Mouse (Mus musculus): ENCODE data around the gene Atf1. TPM values are rescaled to one million over a fixed set of nuclear protein-coding genes. Genes with fewer than 3 reads are reported as not detected.

Gene Atf1
- polyA plus RNA-seq, 1 experiment from 2014 or later = 28.3 TPM

DNA sequence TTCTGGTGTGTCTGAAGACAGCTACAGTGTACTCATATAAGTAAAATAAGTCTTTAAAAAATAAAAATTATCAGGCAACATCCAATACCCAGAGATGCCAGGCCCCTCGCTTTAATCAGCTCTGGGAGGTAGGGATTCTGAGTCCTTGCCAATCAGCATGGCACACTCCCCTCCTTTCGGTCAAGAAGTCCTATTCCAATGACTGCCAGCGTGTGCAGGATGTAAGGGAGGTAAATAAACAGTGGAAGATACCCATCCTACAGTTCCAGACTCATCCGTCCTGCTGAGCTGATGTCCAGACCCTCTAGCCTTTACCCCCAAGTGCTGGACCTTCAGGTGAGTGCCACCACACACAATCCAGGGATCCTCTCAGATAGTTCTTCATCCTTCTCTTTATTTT lies 2.2 kb upstream of the Atf1 start:
- Histone ChIP-seq H3K27ac (ENCODE audit: low read length) (no peak overlapping the region), H3K36me3 (ENCODE audit: insufficient read depth, low read length) (no peaks in the 10 kb centered on the region), H3K4me2 (replicated peaks; ENCODE audit: low read depth, low read length) (no peak overlapping the region), H3K9me3 (ENCODE audit: low read length) (no peaks in the 10 kb centered on the region), H3K4me3 (ENCODE audit: low read depth, low read length) (no peak overlapping the region), H3K9ac (replicated peaks; ENCODE audit: low read depth) (no peak overlapping the region), H3K4me1 (ENCODE audit: insufficient read depth, low read depth, low read length) (peaks cover 6% of the 10 kb centered on the region; the same call in 1 of the 2 replicates), H3K27me3 (replicated peaks; ENCODE audit: insufficient read depth, low read length) (no peaks in the 10 kb centered on the region)
- TF ChIP-seq EP300 (IDR thresholded peaks at IDR 0.05) (no peak), CTCF (IDR thresholded peaks at IDR 0.05) (no peak)
- no peak for ATAC-seq
- DNase-seq (ENCODE audit: low spot score) = no peak
- WGBS = 87% methylated on average over 4 of the region's 4 CpGs

DNA sequence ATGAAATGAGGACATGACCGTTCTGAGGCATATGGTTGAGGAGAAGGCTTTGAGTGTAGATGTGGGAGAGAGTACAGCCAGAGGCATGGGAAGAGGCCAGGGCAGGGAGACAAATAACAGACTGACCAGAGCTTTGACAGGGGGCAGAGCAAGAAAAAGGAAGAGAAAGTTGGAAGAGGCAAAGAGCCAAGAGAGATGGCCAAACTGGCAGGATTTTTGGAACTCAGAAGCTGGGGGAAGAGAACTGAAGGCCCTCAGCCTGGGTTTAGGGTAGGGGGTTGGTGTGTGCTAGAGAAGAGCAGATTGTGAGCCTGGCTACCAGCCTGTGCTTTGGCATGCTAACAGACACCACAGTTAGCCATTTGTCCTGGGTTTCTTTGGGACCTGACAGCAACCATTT lies 1.7 kb upstream of the Atf1 start:
- Histone ChIP-seq H3K9me3 (ENCODE audit: low read length) (no peaks in the 10 kb centered on the region), H3K9ac (replicated peaks; ENCODE audit: low read depth) (no peak overlapping the region), H3K36me3 (ENCODE audit: insufficient read depth, low read length) (no peaks in the 10 kb centered on the region), H3K4me2 (replicated peaks; ENCODE audit: low read depth, low read length) (no peak overlapping the region), H3K27me3 (replicated peaks; ENCODE audit: insufficient read depth, low read length) (no peaks in the 10 kb centered on the region), H3K27ac (ENCODE audit: low read length) (no peak overlapping the region; the same call in 1 of the 2 replicates), H3K4me3 (ENCODE audit: low read depth, low read length) (no peak overlapping the region), H3K4me1 (ENCODE audit: insufficient read depth, low read depth, low read length) (peaks cover 6% of the 10 kb centered on the region; the same call in 1 of the 2 replicates)
- no peak for TF ChIP-seq CTCF (IDR thresholded peaks at IDR 0.05)
- no peak for TF ChIP-seq EP300 (IDR thresholded peaks at IDR 0.05)
- 85% methylated on average over 1 of the region's 1 CpGs for WGBS
- no peak for ATAC-seq
- DNase-seq (ENCODE audit: low spot score) = no peak

DNA sequence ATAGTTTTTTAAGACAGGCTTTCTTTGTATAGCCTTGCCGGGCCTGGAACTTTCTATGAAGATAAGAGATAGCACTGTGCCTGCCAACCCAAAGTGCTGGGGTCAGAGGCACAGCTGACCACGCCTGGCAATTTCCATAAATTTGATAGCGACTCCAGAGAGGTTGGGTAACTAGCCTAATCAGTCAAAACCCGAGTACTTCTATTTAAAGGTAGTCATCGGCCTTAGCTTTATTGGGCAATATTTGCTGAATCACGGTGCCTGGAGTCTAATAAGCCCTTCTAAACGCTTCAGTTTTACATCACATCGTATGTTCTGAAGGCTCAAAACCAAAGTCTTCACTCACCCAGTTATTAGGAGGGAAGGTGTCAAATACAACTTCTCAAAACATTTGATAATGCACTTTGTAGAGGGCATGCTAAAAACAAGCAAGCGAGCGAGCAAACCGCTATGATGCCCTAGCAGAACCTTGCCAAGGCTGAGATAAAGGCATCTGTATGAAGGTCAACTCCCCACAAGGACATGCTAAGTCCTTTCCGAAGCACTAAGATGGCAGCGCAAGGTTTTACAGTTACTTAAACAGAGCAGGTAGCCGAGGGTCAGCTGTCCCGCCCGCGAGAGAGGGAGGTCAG lies 472 bp upstream of the Atf1 start:
- Histone ChIP-seq H3K27me3 (replicated peaks; ENCODE audit: insufficient read depth, low read length) (no peaks in the 10 kb centered on the region), H3K9me3 (ENCODE audit: low read length) (no peaks in the 10 kb centered on the region), H3K4me1 (ENCODE audit: insufficient read depth, low read depth, low read length) (peaks cover 6% of the 10 kb centered on the region; the same call in 1 of the 2 replicates), H3K9ac (replicated peaks; ENCODE audit: low read depth) (peak overlapping the region; percentile 95), H3K27ac (ENCODE audit: low read length) (peak overlapping the region; percentile 100), H3K4me2 (replicated peaks; ENCODE audit: low read depth, low read length) (peak overlapping the region; percentile 71), H3K4me3 (ENCODE audit: low read depth, low read length) (peak overlapping the region; percentile 85), H3K36me3 (ENCODE audit: insufficient read depth, low read length) (no peaks in the 10 kb centered on the region)
- TF ChIP-seq CTCF (IDR thresholded peaks at IDR 0.05) (no peak), EP300 (IDR thresholded peaks at IDR 0.05) (peak; percentile 42; the same call in 1 of the 2 replicates)
- 2% methylated on average over 16 of the region's 17 CpGs for WGBS
- peak; percentile 42 for ATAC-seq
- peak; percentile 88 for DNase-seq (ENCODE audit: low spot score)

DNA sequence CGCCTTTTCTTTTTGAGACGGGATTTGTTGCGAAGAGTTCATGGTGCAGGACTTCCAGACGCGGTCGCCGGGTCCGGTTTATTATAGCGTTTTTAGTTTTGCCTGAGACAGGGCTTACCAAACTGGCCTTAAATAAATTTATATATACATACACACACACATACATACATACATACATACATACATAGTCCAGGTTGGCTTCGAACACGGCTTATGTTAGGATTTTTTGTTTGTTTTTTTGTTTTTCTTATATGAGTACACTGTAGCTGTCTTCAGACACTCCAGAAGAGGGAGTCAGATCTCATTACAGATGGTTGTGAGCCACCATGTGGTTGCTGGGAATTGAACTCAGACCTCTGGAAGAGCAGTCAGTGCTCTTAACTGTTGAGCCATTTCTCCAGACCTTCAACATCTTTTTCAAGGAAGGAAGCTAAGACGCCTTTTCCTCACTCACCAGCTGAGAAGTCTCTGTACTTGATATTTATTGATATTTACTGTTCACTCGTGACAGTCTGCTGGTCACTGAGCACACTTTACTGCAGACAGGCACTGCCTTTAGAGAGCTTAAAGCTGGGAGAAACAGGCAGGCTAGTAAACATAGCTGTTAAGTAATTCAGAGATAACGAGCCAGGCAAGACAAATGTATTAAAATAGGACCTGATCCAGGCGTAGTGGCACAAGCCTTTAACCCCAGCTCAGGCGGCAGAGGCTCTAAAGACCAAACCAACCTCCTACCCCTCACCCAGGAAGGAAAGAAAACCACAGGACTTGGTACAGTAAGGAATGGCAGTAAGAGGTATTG lies 1.1 kb downstream of the Atf1 start:
- peak overlapping the region; percentile 95 for H3K9ac ChIP-seq (replicated peaks; ENCODE audit: low read depth)
- H3K27ac ChIP-seq (ENCODE audit: low read length) = peak overlapping the region; percentile 100
- H3K4me3 ChIP-seq (ENCODE audit: low read depth, low read length) = peak overlapping the region; percentile 85
- no peaks in the 10 kb centered on the region for H3K9me3 ChIP-seq (ENCODE audit: low read length)
- TF ChIP-seq CTCF (IDR thresholded peaks at IDR 0.05) = peak; percentile 29
- 0 out of 2 replicates have a peak, but pooled peaks have one; percentile 25 for TF ChIP-seq EP300 (IDR thresholded peaks at IDR 0.05)
- peaks cover 6% of the 10 kb centered on the region; the same call in 1 of the 2 replicates for H3K4me1 ChIP-seq (ENCODE audit: insufficient read depth, low read depth, low read length)
- H3K36me3 ChIP-seq (ENCODE audit: insufficient read depth, low read length) = no peaks in the 10 kb centered on the region
- peak overlapping the region; percentile 71 for H3K4me2 ChIP-seq (replicated peaks; ENCODE audit: low read depth, low read length)
- 7% methylated on average over 16 of the region's 16 CpGs for WGBS
- DNase-seq (ENCODE audit: low spot score) = peak; percentile 48
- no peak for ATAC-seq
- H3K27me3 ChIP-seq (replicated peaks; ENCODE audit: insufficient read depth, low read length) = no peaks in the 10 kb centered on the region

- DNase-seq (ENCODE audit: low spot score) (no peak), ATAC-seq (no peak)
- WGBS = 73% methylated on average over 1 of the region's 1 CpGs
- Histone ChIP-seq H3K4me1 (ENCODE audit: insufficient read depth, low read depth, low read length) (peaks cover 6% of the 10 kb centered on the region; the same call in 1 of the 2 replicates), H3K9ac (replicated peaks; ENCODE audit: low read depth) (no peak overlapping the region), H3K27ac (ENCODE audit: low read length) (no peak overlapping the region), H3K27me3 (replicated peaks; ENCODE audit: insufficient read depth, low read length) (no peaks in the 10 kb centered on the region), H3K4me2 (replicated peaks; ENCODE audit: low read depth, low read length) (no peak overlapping the region), H3K9me3 (ENCODE audit: low read length) (no peaks in the 10 kb centered on the region), H3K4me3 (ENCODE audit: low read depth, low read length) (no peak overlapping the region), H3K36me3 (ENCODE audit: insufficient read depth, low read length) (peaks cover 3% of the 10 kb centered on the region; the same call in 1 of the 2 replicates)
- TF ChIP-seq EP300 (IDR thresholded peaks at IDR 0.05) = no peak
- TF ChIP-seq CTCF (IDR thresholded peaks at IDR 0.05) = peak; percentile 42
Observed at GRCm38 (mm10) chr15:100230655-100231054, 3.0 kb downstream of the Atf1 start.

All from lung, postnatal 0 days (tissue).